Mouse (Mus musculus): Measurements from ENCODE around the gene Sh3pxd2a. TPM values are rescaled to one million over a fixed set of nuclear protein-coding genes. Genes with fewer than 3 reads are reported as not detected.

The Sh3pxd2a gene
- total and polyA plus RNA-seq, 2 experiments from 2014 or later = 3.4 to 47.2 TPM

- H3K27me3 ChIP-seq (ENCODE audit: control insufficient read depth, insufficient read depth, low read length) = no peaks in the 10 kb centered on the region
- H3K4me2 ChIP-seq (ENCODE audit: low read depth, low read length) = no peak overlapping the region
- H3K9ac ChIP-seq (replicated peaks; ENCODE audit: low read depth, low read length) = no peak overlapping the region
- DNase-seq (ENCODE audit: low spot score) (no peak), ATAC-seq (ENCODE audit: insufficient read depth, low read depth) (no peak)
- no peaks in the 10 kb centered on the region; the same call in 1 of the 2 replicates for H3K36me3 ChIP-seq (replicated peaks; ENCODE audit: control insufficient read depth, insufficient read depth, low read length)
- H3K4me1 ChIP-seq (ENCODE audit: control insufficient read depth, insufficient read depth) = peaks cover 32% of the 10 kb centered on the region
- no peak overlapping the region for H3K27ac ChIP-seq (ENCODE audit: low read depth)
- no peak overlapping the region for H3K4me3 ChIP-seq (ENCODE audit: low read depth, low read length)
- no peaks in the 10 kb centered on the region for H3K9me3 ChIP-seq (replicated peaks; ENCODE audit: control insufficient read depth, low read length)
- no peak for TF ChIP-seq EP300 (IDR thresholded peaks at IDR 0.05; ENCODE audit: low read depth)
- no peak for TF ChIP-seq CTCF (IDR thresholded peaks at IDR 0.05; ENCODE audit: low read depth)
- WGBS = 84% methylated on average over 12 of the region's 12 CpGs
Measured at GRCm38 (mm10) chr19:47416161-47416560, 48.0 kb downstream of the Sh3pxd2a start.

GRCm38 (mm10) chr19:47414142-47414905 lies 49.9 kb downstream of the Sh3pxd2a start:
- Histone ChIP-seq H3K36me3 (replicated peaks; ENCODE audit: control insufficient read depth, insufficient read depth, low read length) (no peaks in the 10 kb centered on the region; the same call in 1 of the 2 replicates), H3K27ac (ENCODE audit: low read depth) (no peak overlapping the region), H3K4me3 (ENCODE audit: low read depth, low read length) (no peak overlapping the region), H3K9ac (replicated peaks; ENCODE audit: low read depth, low read length) (no peak overlapping the region), H3K27me3 (ENCODE audit: control insufficient read depth, insufficient read depth, low read length) (no peaks in the 10 kb centered on the region), H3K9me3 (replicated peaks; ENCODE audit: control insufficient read depth, low read length) (no peaks in the 10 kb centered on the region), H3K4me2 (ENCODE audit: low read depth, low read length) (no peak overlapping the region), H3K4me1 (ENCODE audit: control insufficient read depth, insufficient read depth) (peaks cover 32% of the 10 kb centered on the region)
- DNase-seq (ENCODE audit: low spot score) = no peak
- ATAC-seq (ENCODE audit: insufficient read depth, low read depth) = no peak
- TF ChIP-seq EP300 (IDR thresholded peaks at IDR 0.05; ENCODE audit: low read depth) (no peak), CTCF (IDR thresholded peaks at IDR 0.05; ENCODE audit: low read depth) (no peak)
- 55% methylated on average over 13 of the region's 13 CpGs for WGBS

GRCm38 (mm10) chr19:47413458-47414005 lies 50.7 kb downstream of the Sh3pxd2a start:
- Histone ChIP-seq H3K4me1 (ENCODE audit: control insufficient read depth, insufficient read depth) (peaks cover 38% of the 10 kb centered on the region), H3K27ac (ENCODE audit: low read depth) (no peak overlapping the region), H3K4me2 (ENCODE audit: low read depth, low read length) (no peak overlapping the region), H3K9me3 (replicated peaks; ENCODE audit: control insufficient read depth, low read length) (no peaks in the 10 kb centered on the region), H3K27me3 (ENCODE audit: control insufficient read depth, insufficient read depth, low read length) (no peaks in the 10 kb centered on the region), H3K9ac (replicated peaks; ENCODE audit: low read depth, low read length) (no peak overlapping the region), H3K36me3 (replicated peaks; ENCODE audit: control insufficient read depth, insufficient read depth, low read length) (no peaks in the 10 kb centered on the region; the same call in 1 of the 2 replicates), H3K4me3 (ENCODE audit: low read depth, low read length) (no peak overlapping the region)
- TF ChIP-seq EP300 (IDR thresholded peaks at IDR 0.05; ENCODE audit: low read depth) (no peak), CTCF (IDR thresholded peaks at IDR 0.05; ENCODE audit: low read depth) (no peak)
- WGBS = 53% methylated on average over 6 of the region's 6 CpGs
- ATAC-seq (ENCODE audit: insufficient read depth, low read depth) (no peak), DNase-seq (ENCODE audit: low spot score) (no peak)

- WGBS = 66% methylated on average over 11 of the region's 11 CpGs
- H3K9ac ChIP-seq (replicated peaks; ENCODE audit: low read depth, low read length) = 0 out of 2 replicates have a peak overlapping the region, but pooled peaks have one; percentile 11
- no peaks in the 10 kb centered on the region; the same call in 1 of the 2 replicates for H3K36me3 ChIP-seq (replicated peaks; ENCODE audit: control insufficient read depth, insufficient read depth, low read length)
- no peak for ATAC-seq (ENCODE audit: insufficient read depth, low read depth)
- DNase-seq (ENCODE audit: low spot score) = no peak
- no peak overlapping the region for H3K4me2 ChIP-seq (ENCODE audit: low read depth, low read length)
- TF ChIP-seq CTCF (IDR thresholded peaks at IDR 0.05; ENCODE audit: low read depth) (no peak), EP300 (IDR thresholded peaks at IDR 0.05; ENCODE audit: low read depth) (no peak)
- no peaks in the 10 kb centered on the region for H3K27me3 ChIP-seq (ENCODE audit: control insufficient read depth, insufficient read depth, low read length)
- H3K4me3 ChIP-seq (ENCODE audit: low read depth, low read length) = no peak overlapping the region
- peaks cover 35% of the 10 kb centered on the region for H3K4me1 ChIP-seq (ENCODE audit: control insufficient read depth, insufficient read depth)
- H3K9me3 ChIP-seq (replicated peaks; ENCODE audit: control insufficient read depth, low read length) = no peaks in the 10 kb centered on the region
- H3K27ac ChIP-seq (ENCODE audit: low read depth) = no peak overlapping the region
Measured at GRCm38 (mm10) chr19:47412566-47413248, 51.5 kb downstream of the Sh3pxd2a start.

GRCm38 (mm10) chr19:47410301-47410700 lies 53.9 kb downstream of the Sh3pxd2a start:
- Histone ChIP-seq H3K9ac (replicated peaks; ENCODE audit: low read depth, low read length) (no peak overlapping the region), H3K9me3 (replicated peaks; ENCODE audit: control insufficient read depth, low read length) (no peaks in the 10 kb centered on the region), H3K27ac (ENCODE audit: low read depth) (no peak overlapping the region), H3K27me3 (ENCODE audit: control insufficient read depth, insufficient read depth, low read length) (no peaks in the 10 kb centered on the region), H3K4me2 (ENCODE audit: low read depth, low read length) (no peak overlapping the region), H3K4me3 (ENCODE audit: low read depth, low read length) (no peak overlapping the region), H3K4me1 (ENCODE audit: control insufficient read depth, insufficient read depth) (peaks cover 40% of the 10 kb centered on the region), H3K36me3 (replicated peaks; ENCODE audit: control insufficient read depth, insufficient read depth, low read length) (no peaks in the 10 kb centered on the region; the same call in 1 of the 2 replicates)
- 92% methylated on average over 6 of the region's 6 CpGs for WGBS
- ATAC-seq (ENCODE audit: insufficient read depth, low read depth) (no peak), DNase-seq (ENCODE audit: low spot score) (no peak)
- TF ChIP-seq CTCF (IDR thresholded peaks at IDR 0.05; ENCODE audit: low read depth) = no peak
- TF ChIP-seq EP300 (IDR thresholded peaks at IDR 0.05; ENCODE audit: low read depth) = no peak

All from heart, postnatal 0 days (tissue).